Mouse (Mus musculus) bone marrow macrophage, adult 2 months (primary cell): ENCODE results near the gene Hus1b.

Experiments
- CTCF ChIP-seq: IDR thresholded peaks from 2 replicates; pipeline ENCODE4 v1.5.1; 2012; ENCODE audit warnings: low read depth, mild to moderate bottlenecking, low read length, moderate library complexity
- POLR2A ChIP-seq: IDR thresholded peaks from 2 replicates; pipeline ENCODE4 v1.6.1; 2012; ENCODE audit warnings: mild to moderate bottlenecking, low read depth, low read length, borderline replicate concordance

GRCm38 (mm10) chr13:30932972-30933371, 14.6 kb downstream of the Hus1b start:
- no peak for TF ChIP-seq CTCF
- no peak for TF ChIP-seq POLR2A
